Mouse (Mus musculus) thymus, adult 2 months (tissue): ENCODE measurements around the gene Pde4d. TPM values are rescaled to one million over a fixed set of nuclear protein-coding genes. Genes with fewer than 3 reads are reported as not detected.

Source experiments
- DNase-seq: peaks from one replicate; pipeline ENCODE4 v3.0.0; 2021
- H3K27ac ChIP-seq: fragments of 200-500 bp; 2 replicates; pipeline ENCODE4 v1.5.1; 2012; ENCODE audit warnings: low read length, control low read depth; ENCODE audit not compliant: control insufficient read depth, insufficient read depth
- H3K27me3 ChIP-seq: fragments of 200-500 bp; 2 replicates; pipeline ENCODE4 v1.6.1; 2012; ENCODE audit warnings: mild to moderate bottlenecking, low read length, moderate library complexity, mixed read lengths; ENCODE audit not compliant: control insufficient read depth, insufficient read depth
- H3K36me3 ChIP-seq: fragments of 200-500 bp; 2 replicates; pipeline ENCODE4 v1.6.1; 2012; ENCODE audit warnings: mild to moderate bottlenecking, low read length, moderate library complexity; ENCODE audit not compliant: control insufficient read depth, insufficient read depth
- H3K4me1 ChIP-seq: fragments of 200-500 bp; replicated peaks from 2 replicates; pipeline ENCODE4 v1.6.1; 2012; ENCODE audit warnings: low read length; ENCODE audit not compliant: control insufficient read depth, insufficient read depth
- H3K4me3 ChIP-seq: fragments of 200-500 bp; 2 replicates; pipeline ENCODE4 v1.5.1; 2012; ENCODE audit warnings: mild to moderate bottlenecking, low read length, control low read depth, moderate library complexity; ENCODE audit not compliant: control insufficient read depth, insufficient read depth
- CTCF ChIP-seq: fragments of 200-500 bp; IDR thresholded peaks from 2 replicates; pipeline ENCODE4 v1.5.1; 2012; ENCODE audit warnings: mild to moderate bottlenecking, control low read depth, low read length, moderate library complexity, borderline replicate concordance; ENCODE audit not compliant: control insufficient read depth, poor library complexity, insufficient read depth; ENCODE audit errors: extremely low read depth
- POLR2A ChIP-seq: fragments of 200-500 bp; IDR thresholded peaks from 2 replicates; pipeline ENCODE4 v1.6.1; 2012; ENCODE audit warnings: mild to moderate bottlenecking, low read length, control low read depth, moderate library complexity; ENCODE audit not compliant: control insufficient read depth, poor library complexity, insufficient read depth; ENCODE audit errors: extremely low read depth
- WGBS: fragments of 180-500 bp; shearing (Covaris S2); methylation state at CpG from one replicate; pipeline ENCODE4 v1.1.7; 2018; 5-methylcytosine and 5-hydroxymethylcytosine counted together
- polyA plus RNA-seq: library from polyadenylated mRNA; depleted of rRNA; stranded (reverse); fragments of >200 nt; gene quantifications from 2 replicates; pipeline ENCODE4 v1.2.3, GENCODE M21; 2012

Pde4d gene
- polyA plus RNA-seq, 1 experiment, result 35.2 TPM

DNA sequence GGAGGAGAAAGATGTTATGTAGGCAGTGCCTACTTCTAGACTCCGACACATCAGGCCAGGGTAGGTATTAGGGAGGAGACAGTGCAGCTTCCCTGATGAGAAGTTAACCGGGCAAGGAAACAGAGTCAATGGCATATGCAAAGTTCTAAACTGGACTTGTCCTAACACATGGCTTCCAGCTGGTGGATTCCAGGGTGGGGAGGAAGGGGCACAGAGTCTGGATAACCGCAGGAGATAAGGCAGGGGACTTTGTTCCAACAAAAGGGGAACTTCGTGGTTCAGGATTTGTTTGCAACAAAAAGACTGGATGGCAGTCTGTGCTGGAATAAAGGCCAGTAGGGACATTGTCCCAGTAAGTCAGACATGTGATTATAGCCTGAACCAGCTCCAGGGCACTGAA, 1042.1 kb downstream of the Pde4d start:
- Histone ChIP-seq H3K27me3 (no peaks in the 10 kb centered on the region), H3K4me1 (no peaks in the 10 kb centered on the region), H3K36me3 (no peaks in the 10 kb centered on the region), H3K4me3 (no peak overlapping the region), H3K27ac (no peak overlapping the region)
- TF ChIP-seq CTCF, result no peak
- TF ChIP-seq POLR2A, result no peak
- DNase-seq, result no peak
- WGBS, result 74% methylated on average over 4 of the region's 4 CpGs

DNA sequence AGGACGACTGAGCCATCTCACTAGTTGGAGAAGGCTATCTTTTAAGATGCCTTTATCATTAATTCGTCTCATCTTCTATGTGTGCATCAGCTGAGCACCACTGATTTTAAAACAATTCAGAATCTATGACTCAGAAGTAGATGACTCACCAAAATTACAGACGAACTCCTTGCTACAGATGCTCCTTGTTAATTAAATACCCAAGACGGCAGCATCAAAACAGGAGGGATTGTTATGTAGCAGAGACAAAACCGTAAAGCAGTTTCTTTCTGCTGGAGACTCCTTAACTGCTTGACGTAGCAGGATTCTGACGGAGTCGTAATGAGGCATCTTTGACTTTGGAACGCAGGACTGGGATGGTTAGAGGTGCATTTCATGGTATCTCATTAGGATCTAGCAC, 1050.6 kb downstream of the Pde4d start:
- no peak for TF ChIP-seq POLR2A
- TF ChIP-seq CTCF, result no peak
- no peak for DNase-seq
- no peaks in the 10 kb centered on the region for H3K4me1 ChIP-seq
- WGBS, result 95% methylated on average over 9 of the region's 9 CpGs
- no peak overlapping the region for H3K4me3 ChIP-seq
- no peaks in the 10 kb centered on the region for H3K27me3 ChIP-seq
- H3K27ac ChIP-seq, result no peak overlapping the region
- H3K36me3 ChIP-seq, result no peaks in the 10 kb centered on the region

DNA sequence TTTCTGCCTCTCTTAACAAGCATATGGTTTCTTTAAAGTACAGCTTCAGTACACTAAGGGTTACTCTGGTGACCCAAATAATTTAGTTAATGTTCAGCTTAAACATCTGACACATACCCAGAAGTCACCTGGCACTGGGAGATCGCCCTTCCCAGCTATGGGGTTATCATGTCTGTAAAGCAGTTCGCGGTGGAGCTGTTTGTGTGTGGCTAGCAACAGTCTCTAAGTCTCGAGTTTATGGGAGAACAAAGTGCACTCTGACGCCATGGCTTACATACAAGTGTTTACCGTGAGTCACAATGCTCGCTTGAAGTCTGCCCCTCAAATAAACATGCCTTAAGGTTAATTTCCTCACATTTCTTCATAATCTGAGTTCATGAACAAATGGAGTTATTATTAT, 1053.0 kb downstream of the Pde4d start:
- 91% methylated on average over 7 of the region's 7 CpGs for WGBS
- no peak for DNase-seq
- H3K27ac ChIP-seq, result no peak overlapping the region
- no peak for TF ChIP-seq CTCF
- TF ChIP-seq POLR2A, result no peak
- no peaks in the 10 kb centered on the region for H3K36me3 ChIP-seq
- H3K4me1 ChIP-seq, result no peaks in the 10 kb centered on the region
- H3K27me3 ChIP-seq, result no peaks in the 10 kb centered on the region
- no peak overlapping the region for H3K4me3 ChIP-seq

DNA sequence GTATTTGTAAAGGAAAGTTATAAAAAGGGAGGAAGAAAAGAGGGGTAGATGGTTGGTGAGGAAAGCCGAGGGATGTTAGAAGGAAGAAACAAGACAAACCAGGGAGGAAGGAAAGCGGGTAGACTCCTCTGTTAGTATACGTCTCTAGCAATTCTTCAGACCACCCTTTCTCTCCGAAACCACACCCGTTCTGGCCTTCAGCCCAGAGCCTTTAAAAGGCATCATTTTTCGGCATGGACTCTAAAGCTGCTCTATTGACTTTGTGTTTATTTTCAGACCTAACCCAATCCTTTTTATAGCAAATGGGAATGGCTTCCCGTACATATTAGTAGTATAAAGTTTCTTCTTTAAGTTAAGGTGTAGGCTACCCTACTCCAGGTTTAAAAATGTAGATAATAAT, 1057.0 kb downstream of the Pde4d start:
- WGBS, result 84% methylated on average over 7 of the region's 7 CpGs
- Histone ChIP-seq H3K4me3 (no peak overlapping the region), H3K4me1 (no peaks in the 10 kb centered on the region), H3K27ac (no peak overlapping the region), H3K36me3 (no peaks in the 10 kb centered on the region), H3K27me3 (no peaks in the 10 kb centered on the region)
- DNase-seq, result no peak
- no peak for TF ChIP-seq CTCF
- no peak for TF ChIP-seq POLR2A

DNA sequence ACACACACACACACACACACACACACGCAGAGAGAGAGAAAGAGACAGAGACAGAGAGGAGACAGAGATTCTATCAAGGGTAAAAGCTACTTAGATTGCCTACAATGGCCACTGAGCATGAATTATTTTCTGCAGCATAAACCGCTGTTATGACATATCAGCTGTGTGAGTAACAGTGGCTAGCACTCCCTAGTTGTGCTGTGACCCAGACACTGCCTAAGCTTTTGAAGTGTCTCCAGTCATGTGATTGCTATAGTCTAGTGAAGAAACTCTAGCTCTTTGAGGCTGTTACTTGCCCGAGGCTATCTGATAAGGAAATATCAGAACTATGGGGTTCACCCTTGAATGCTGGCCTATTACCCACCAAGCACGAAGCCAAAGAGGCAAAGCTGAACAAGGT, 1058.7 kb downstream of the Pde4d start:
- Histone ChIP-seq H3K27me3 (no peaks in the 10 kb centered on the region), H3K4me3 (no peak overlapping the region), H3K36me3 (no peaks in the 10 kb centered on the region), H3K4me1 (no peaks in the 10 kb centered on the region), H3K27ac (no peak overlapping the region)
- WGBS, result 86% methylated on average over 4 of the region's 4 CpGs
- no peak for DNase-seq
- TF ChIP-seq CTCF, result no peak
- no peak for TF ChIP-seq POLR2A

DNA sequence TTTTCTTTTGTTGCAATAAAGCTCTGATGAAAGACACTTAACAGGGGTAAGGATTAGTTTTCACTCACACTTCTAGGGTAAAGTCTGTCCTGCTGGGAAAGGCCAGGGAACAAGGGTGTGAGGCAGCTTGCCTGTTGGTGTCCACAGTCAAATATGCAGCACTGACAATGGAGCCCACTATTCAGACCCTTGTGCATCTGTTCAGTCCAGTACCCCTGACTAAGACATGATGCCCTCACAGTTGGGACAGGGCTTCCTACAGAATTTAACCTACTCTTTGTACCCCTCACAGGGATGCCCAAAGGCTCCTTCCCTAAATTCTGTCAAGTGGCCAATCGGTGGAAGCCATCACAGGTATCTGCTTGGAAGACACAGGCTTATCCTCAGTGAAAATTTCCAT, 1068.4 kb downstream of the Pde4d start:
- no peak for DNase-seq
- Histone ChIP-seq H3K4me3 (no peak overlapping the region), H3K27me3 (no peaks in the 10 kb centered on the region), H3K27ac (no peak overlapping the region), H3K36me3 (no peaks in the 10 kb centered on the region), H3K4me1 (no peaks in the 10 kb centered on the region)
- WGBS, result 100% methylated on average over 1 of the region's 1 CpGs
- TF ChIP-seq CTCF (no peak), POLR2A (no peak)

DNA sequence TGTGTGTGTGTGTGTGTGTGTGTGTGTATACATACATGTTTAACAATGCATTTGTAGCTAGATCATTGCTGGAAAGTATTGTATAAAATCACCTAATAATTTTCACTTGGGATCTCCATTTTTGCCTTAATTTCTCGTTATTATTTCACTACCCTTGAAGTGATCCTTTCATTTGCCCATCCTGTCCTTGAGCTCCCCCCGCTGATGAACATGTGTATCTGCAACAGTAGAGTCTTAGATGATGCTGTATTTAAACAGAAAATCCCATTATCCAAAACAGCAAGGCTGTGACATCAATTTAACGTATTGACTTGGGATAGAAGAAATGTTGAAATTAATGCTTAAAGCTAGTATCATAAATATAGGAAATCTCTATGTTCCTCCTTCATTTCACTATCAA, 1069.7 kb downstream of the Pde4d start:
- no peak overlapping the region for H3K4me3 ChIP-seq
- TF ChIP-seq POLR2A (no peak), CTCF (no peak)
- DNase-seq, result peak; percentile 5
- WGBS, result 34% methylated on average over 3 of the region's 3 CpGs
- H3K27ac ChIP-seq, result no peak overlapping the region
- H3K4me1 ChIP-seq, result no peaks in the 10 kb centered on the region
- no peaks in the 10 kb centered on the region for H3K36me3 ChIP-seq
- no peaks in the 10 kb centered on the region for H3K27me3 ChIP-seq
